Comparison of ENCODE assay signal across 11 mouse cellular contexts in the genomic region with DNA sequence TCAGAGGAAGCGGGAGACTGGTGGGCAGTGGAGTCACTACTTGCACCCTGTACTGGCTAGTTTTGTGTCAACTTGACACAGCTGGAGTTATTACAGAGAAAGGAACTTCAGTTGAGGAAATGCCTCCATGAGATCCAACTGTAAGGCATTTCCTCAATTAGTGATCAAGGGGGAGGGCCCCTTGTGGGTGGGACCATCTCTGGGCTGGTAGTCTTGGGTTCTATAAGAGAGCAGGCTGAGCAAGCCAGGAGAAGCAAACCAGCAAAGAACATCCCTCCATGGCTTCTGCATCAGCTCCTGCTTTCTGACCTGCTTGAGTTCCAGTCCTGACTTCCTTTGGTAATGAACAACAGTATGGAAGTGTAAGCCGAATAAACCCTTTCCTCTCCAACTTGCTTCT. TPM values are rescaled to one million over a fixed set of nuclear protein-coding genes. Genes with fewer than 3 reads are reported as not detected.
"Had no signal": no experiment of that assay in that cellular context is flagged by ENCODE, and none has a peak within 500 bp of the region (broad histone marks: within the 10 kb centered on the region; RNA-seq: fewer than 3 reads in every experiment).

No protein-coding gene starts in this region.

RNA-seq across cellular contexts. Expression of gene Hist1h1t, which starts 7.2 kb away (rescaled TPM):
- total RNA-seq: monocyte, adult 5-6 weeks had no signal
- polyA plus RNA-seq: lung, embryonic 14.5 days; midbrain, embryonic 11.5 days; midbrain, embryonic 13.5 days; midbrain, embryonic 15.5 days; midbrain, postnatal 0 days; neural tube, embryonic 12.5 days; neural tube, embryonic 14.5 days; spleen, adult 2 months; stomach, embryonic 14.5 days; thymus, postnatal 0 days had no signal
